Mouse (Mus musculus) telencephalon, adult 2 months (tissue): Measurements from ENCODE around the gene Pianp.
"Not testable (repeated sequence)": the region's sequence is repeated elsewhere in the genome, so short reads cannot be mapped to it uniquely, and the experiment has no call there.

Experiments
- DNase-seq: peaks from one replicate; pipeline ENCODE4 v3.0.0-alpha.2; 2011; ENCODE audit warnings: low read depth, low spot score

The Pianp gene

GRCm38 (mm10) chr6:125008586-125009128 is 12.2 kb downstream of the Pianp start:
- peak; percentile 100 for DNase-seq

GRCm38 (mm10) chr6:125009129-125009180 is 12.5 kb downstream of the Pianp start, which contains the start of gene Zfp384:
Gene Zfp384 (plus strand): TSS chr6:125009145.
- DNase-seq, result no peak

DNA sequence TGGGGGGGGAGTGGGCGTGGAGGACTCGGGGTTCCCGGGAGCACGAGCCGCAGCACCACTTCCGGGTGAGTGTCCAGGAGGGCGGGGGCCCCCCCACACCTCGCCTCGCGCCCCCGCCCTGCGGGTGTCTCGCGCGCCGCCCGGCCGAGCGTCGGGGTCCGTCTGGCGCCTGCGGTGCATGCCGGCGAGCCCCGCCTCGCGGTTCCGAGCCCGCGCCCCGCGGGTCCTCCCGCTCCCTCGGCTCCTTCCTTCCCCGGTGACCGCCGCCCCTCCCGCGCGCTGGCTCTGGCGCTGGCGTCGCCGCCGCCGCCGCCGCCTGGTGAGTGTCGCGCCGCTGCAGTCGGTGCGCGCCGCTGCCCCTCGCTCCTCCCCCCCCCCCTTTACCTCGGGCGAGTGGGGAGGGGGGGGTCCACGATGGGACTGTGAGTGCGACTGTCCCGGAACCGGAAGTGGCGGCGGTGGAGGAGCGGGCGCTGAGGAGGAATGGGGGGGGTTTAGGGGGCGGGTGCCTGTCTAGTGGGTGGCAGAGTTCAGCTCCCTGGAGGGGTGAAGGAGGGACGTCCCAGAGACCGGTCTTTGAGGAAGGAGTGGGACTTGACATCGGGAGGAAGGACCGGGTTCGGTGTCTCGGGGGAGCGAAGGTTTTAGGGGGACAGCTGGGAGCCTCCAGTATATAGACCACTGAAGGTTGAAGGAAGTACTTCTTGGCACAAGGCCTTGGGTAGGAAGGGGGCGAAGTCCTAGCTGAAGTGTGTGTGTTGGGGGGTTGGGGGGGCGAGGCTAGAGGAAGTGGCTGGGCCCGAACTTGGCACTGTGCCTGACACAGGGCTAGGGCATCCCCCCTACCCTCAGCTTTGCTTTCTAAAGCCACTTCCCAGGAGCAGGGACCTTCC is 12.9 kb downstream of the Pianp start:
- DNase-seq, result peak; percentile 75

DNA sequence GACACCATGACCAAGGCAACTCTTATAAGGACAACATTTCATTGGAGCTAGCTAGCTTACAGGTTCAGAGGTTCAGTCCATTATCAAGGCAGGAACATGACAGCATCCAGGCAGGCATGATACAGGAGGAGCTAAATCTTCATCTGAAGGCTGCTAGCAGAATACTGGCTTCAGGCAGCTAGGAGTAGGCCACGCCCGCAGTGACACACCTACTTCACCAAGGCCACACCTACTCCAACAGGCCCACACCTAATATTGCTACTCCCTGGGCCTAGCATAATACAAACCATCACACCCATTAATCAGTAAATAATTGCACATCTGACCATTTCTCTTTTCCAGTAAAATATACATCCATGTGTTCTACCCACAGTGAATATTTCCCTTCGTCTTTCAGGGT is 21.2 kb downstream of the Pianp start:
- DNase-seq, result no peak

DNA sequence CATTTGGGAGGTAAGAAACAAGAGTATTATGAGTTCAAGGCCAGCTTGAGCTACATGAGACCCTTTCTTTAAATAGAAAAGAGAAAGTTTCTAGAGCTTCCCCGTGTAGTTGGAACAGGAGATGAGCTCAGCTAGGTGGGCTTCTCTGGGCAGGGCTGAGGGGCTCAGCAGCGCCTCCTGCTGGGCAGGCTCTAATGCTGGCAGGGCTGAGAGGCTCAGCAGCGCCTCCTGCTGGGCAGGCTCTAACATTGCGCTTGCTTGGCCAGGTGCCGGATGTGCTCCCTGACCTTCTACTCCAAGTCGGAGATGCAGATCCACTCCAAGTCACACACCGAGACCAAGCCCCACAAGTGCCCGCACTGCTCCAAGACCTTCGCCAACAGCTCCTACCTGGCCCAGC is 34.0 kb downstream of the Pianp start:
- not testable (repeated sequence) for DNase-seq

- DNase-seq, result no peak
Observed at GRCm38 (mm10) chr6:125031604-125032003, 35.1 kb downstream of the Pianp start.

- DNase-seq, result no peak
Observed at GRCm38 (mm10) chr6:125038666-125039065, 42.2 kb downstream of the Pianp start.

- DNase-seq, result no peak
Observed at GRCm38 (mm10) chr6:125039131-125039530, 42.6 kb downstream of the Pianp start.

DNA sequence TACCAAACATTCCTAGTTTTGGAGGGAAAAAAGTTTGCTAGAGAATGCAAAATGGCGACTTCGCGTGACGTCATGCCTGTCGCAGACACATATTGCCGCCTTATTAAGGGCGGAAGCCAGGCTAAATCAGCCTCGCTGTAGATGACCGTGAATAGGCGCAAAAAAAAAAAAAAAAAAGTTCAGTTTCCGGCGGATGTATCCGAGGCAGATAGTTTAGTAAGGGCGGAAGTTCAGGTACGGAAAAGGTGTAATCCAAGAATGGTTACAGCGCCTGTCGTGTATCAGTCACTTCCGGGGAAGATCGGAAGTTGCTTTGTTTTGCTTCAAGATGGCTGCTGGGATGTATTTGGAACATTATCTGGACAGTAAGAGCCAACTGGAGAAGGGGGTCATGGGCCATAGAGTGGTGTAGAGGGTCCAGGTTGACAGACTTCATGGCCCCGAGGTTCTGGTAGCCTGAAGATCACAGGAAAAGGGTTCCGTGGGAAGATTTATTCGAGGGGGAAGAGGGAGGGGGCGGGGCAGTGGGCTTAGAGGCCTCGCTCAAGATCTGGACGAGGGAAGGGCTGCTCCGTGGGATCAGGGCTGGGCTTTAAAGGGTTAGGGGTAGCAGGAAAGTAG is 43.1 kb downstream of the Pianp start, which contains the start of gene Ing4:
TSS of gene Ing4 (plus strand) at position 228 of the 621 bp plus-strand sequence.
- peak; percentile 100 for DNase-seq

- DNase-seq, result no peak
Observed at GRCm38 (mm10) chr6:125040221-125040620, 43.7 kb downstream of the Pianp start.

GRCm38 (mm10) chr6:125041047-125041446 is 44.6 kb downstream of the Pianp start:
- DNase-seq, result no peak

- no peak for DNase-seq
Observed at GRCm38 (mm10) chr6:125042081-125042480, 45.6 kb downstream of the Pianp start.

- DNase-seq, result peak; percentile 48
Observed at GRCm38 (mm10) chr6:125046691-125047090, 50.2 kb downstream of the Pianp start.

DNA sequence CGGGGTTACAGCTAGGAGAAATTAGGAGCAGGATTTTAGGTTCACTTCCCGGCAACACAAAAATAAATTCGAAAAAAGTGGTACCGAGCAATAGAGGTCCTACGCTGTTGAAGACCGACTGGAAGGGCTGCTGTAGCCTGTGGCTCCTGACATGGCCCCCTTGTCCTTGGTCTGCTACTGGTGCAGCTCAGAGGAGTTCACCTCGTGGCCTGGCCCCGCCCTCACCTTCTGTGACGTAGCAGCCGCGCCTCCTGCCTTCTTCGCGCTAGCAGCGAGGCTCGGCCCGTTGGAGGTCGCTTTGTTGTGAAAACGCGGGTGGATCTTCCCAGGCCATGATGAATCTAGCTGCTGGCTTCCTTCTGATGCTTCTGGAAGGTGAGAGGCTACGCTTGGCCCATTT is 53.2 kb downstream of the Pianp start, which contains the start of gene Acrbp:
TSS of gene Acrbp (plus strand) at position 12 of the 400 bp plus-strand sequence.
- no peak for DNase-seq

- no peak for DNase-seq
Observed at GRCm38 (mm10) chr6:125051237-125051636, 54.7 kb downstream of the Pianp start.
